Mouse (Mus musculus): ENCODE measurements around the gene Cadm2.

DNA sequence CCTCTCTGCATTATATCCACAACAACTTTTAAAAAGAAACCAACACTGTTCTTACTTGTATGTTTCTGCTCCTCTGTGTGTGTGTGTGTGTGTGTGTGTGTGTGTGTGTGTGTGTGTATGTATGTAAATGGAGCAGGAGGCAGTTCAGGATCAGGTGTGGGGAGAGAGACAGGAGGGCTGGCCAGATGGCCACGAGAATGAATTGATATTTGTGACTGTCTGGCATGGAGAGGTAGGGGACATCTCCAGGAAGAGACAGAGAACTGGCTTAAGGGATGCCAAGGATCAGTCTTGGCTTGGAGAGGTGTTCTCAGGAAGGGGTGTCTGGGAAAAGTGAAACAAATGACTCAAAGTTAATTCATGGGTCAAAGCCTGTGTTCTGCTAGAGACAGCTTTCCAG lies 552.2 kb downstream of the Cadm2 start:
- TF ChIP-seq CTCF (IDR thresholded peaks at IDR 0.05; ENCODE audit: extremely low read depth, insufficient read length, insufficient replicate concordance, low read depth, low read length) (no peak), POLR2A (IDR thresholded peaks at IDR 0.05; ENCODE audit: low read depth, low read length) (no peak)

Measured in small intestine, adult 2 months (tissue).